Mouse (Mus musculus): ENCODE data around the gene Etnppl.

GRCm38 (mm10) chr3:130617439-130617898, at the start of gene Etnppl:
- TF ChIP-seq CTCF (IDR thresholded peaks at IDR 0.05; ENCODE audit: extremely low read depth, insufficient read depth, insufficient read length, insufficient replicate concordance) (no peak), POLR2A (IDR thresholded peaks at IDR 0.05; ENCODE audit: low read depth, low read length) (no peak)
